Mouse (Mus musculus) liver, postnatal 0 days (tissue): ENCODE measurements around the gene Ryr3.

ENCODE experiments used
- CTCF ChIP-seq: sonication (generic); IDR thresholded peaks from 2 replicates; pipeline ENCODE4 v1.5.1; 2016; ENCODE audit warnings: antibody characterized with exemption, low read depth
- EP300 ChIP-seq: IDR thresholded peaks from 2 replicates; pipeline ENCODE4 v1.6.1; 2016; ENCODE audit warnings: antibody characterized with exemption, low read depth, mild to moderate bottlenecking

- no peak for TF ChIP-seq CTCF
- no peak for TF ChIP-seq EP300
Observed at GRCm38 (mm10) chr2:113115248-113115896, 101.5 kb downstream of the Ryr3 start.
